Mouse (Mus musculus): ENCODE measurements around the gene Arl6ip5. TPM values are rescaled to one million over a fixed set of nuclear protein-coding genes. Genes with fewer than 3 reads are reported as not detected.

Gene Arl6ip5
- 82.2 and 89.5 TPM in 2 replicates for total RNA-seq (2021)
- long read RNA-seq, experiment 1, transcript Arl6ip5-201 (3 exons, 1,442 nt) = major isoform, 62 of 64 reads
- long read RNA-seq, experiment 1, partial matches to known transcripts = 1 of 64 reads
- long read RNA-seq, experiment 1, other reads (novel, unspliced or antisense) = 1 of 64 reads
- long read RNA-seq, experiment 2, transcript Arl6ip5-201 (3 exons, 1,442 nt) = major isoform, 41 of 45 reads
- long read RNA-seq, experiment 2, partial matches to known transcripts = 4 of 45 reads
- long read RNA-seq, experiment 2, other reads (novel, unspliced or antisense) = 0 of 45 reads

- peak; percentile 94 for DNase-seq
Observed at GRCm38 (mm10) chr6:97210191-97210961, at the start of gene Arl6ip5. Gene Arl6ip5 (plus strand): TSS chr6:97210689.

- DNase-seq = peak; percentile 10
Observed at GRCm38 (mm10) chr6:97175716-97176115, 34.8 kb upstream of the Arl6ip5 start.

GRCm38 (mm10) chr6:97178491-97179366, 31.8 kb upstream of the Arl6ip5 start, which contains the start of gene Tmf1:
Gene Tmf1 (minus strand): TSS chr6:97179122.
- DNase-seq = peak; percentile 97

DNA sequence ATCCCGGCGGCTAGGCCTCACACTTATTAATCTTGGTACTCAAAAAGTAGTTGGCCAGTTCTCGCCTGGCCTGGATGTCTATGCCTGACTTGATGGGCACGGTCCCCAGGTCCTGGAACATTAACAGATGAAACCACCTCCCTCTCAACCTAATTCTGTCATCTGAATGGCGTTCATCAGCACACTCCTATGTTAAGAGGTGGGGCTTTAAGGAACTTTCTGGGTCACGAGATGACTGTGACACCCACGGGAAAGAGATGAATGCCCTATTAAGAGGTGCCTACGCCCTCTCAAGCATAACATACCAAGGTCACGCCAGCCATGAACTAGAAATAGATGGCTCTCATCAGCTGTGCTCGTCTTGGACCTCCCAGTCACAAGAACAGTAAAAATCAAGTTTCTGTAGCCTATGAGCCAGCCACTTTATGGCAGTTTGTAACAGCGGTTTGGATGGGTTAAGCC, 31.1 kb upstream of the Arl6ip5 start:
- no peak for DNase-seq

DNA sequence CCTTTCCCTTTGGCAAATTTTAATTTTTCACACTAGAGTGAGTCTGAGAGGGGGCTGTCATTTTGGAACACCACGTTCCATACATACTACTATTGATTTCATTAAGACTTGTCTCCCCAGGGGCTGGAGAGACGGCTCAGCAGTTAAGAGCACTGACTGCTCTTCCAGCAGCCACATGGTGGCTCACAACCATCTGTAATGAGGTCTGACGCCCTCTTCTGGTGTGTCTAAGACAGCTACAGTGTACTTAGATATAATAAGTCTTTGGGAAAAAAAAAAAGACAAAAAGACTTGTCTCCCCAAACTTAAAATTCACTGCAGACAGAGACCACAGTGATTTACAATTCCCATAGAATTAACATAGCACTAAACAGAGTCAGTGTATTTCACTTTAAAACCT, 10.1 kb upstream of the Arl6ip5 start:
- DNase-seq = no peak

- no peak for DNase-seq
Observed at GRCm38 (mm10) chr6:97202477-97202876, 8.0 kb upstream of the Arl6ip5 start.

DNA sequence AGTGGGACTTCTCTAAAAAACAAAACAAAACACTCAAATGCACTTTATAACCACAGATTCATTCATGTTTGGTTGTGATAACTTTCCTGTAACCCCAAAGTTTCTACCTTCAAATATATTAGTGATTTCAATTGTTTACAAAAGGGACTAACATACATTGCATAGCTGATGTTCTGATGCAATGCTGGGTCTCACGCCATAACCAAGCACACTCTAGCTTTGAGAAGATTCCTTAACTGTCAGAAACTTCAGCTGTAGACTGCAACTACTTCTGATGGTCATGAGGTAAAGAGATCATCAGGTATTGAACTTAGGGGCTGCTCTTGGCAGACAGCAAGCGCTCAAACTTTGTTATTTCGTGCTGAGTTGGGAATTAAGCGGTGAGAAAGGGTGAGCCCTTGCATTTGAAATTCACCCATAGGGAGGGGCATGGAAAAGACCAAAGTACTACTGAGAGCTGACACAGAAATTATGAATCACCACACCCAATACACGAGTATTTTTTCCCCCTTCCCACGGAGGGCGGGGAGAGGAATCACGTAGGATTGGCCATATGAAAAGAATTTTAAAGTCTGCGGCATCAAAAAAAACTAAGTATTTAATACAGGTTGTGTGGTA, 6.1 kb upstream of the Arl6ip5 start:
- DNase-seq = no peak

DNA sequence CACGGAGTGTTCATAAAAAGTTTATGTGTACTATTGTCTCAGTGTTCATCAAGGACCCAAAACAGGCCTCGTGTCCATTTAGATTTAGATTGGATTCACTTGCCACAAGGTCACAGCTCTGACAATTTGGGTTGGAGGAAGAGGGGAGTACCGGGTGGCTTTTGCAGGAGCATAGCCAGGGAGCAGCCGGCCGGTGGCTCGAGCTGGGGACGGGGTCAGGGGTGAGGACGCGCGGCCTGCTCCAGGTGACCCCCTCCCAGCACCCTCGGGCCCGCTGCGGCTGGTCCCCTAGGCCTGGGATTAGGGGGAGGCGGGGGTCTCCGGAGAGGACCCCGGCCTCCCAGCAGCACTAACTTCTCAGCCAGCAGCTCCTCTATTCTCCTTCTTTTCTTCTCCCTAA, 5.5 kb upstream of the Arl6ip5 start:
- peak; percentile 56 for DNase-seq

GRCm38 (mm10) chr6:97205439-97205885, 5.0 kb upstream of the Arl6ip5 start, which contains the start of gene Uba3:
Gene Uba3 (minus strand): TSS chr6:97205647.
- DNase-seq = peak; percentile 100

GRCm38 (mm10) chr6:97207085-97207484, 3.4 kb upstream of the Arl6ip5 start:
- no peak for DNase-seq

DNA sequence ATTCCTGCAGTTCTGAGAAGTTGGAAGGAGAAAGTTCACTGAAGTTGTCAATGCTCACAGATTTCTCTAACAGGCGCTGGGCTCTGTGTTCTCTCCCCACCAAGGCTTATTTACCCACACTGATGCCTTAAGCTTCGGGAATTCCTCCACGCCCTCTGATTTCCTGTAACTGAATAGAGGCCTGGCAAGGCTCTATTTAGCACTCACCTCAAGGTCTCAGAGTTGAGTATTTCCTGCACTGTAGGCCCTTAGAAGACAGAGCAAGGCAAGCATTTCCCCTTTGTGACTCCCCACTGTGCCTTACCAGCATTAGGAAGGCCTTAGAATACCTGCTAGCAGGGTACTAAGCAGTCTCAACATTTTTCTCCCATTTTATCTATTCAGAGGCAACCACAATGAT, 2.1 kb upstream of the Arl6ip5 start:
- DNase-seq = no peak

DNA sequence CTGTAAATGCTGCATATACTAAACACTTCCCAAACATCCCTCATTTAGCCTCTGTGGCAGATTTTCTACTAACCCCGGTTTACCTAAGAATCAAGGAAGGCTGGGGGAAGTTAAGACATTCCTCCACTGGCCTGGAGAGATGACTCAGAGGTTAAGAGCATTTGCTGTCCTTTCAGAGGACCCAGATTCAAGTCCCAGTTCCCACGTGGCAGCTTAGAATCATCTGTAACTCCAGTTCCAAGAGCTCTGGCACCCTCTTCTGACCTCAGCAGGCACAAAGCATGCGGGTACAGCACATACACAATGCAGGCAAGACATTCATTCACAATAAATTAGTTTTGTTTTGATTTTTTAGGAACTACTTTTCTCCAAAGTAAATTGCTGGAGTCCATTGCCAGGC, 1.3 kb upstream of the Arl6ip5 start:
- DNase-seq = no peak

DNA sequence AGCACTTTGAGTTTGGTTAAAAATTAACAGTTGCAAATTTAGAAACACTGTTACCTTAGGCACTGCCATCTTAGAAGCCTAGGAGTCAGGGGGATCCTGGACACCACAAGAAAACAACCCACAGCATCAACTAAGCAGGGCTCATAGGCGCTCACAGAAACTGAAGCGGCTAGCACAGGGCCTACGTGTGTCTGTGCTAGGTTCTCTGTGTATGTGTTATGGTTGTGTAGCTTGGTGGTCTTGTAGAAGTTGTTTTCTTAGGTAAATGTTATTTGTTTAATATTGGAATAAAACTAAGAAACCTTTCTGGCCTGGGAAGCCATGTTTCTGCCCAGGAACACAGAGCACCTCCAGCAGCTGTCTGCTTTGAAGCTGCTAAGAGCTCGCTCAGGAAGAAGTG, 738 bp upstream of the Arl6ip5 start:
- DNase-seq = no peak

DNA sequence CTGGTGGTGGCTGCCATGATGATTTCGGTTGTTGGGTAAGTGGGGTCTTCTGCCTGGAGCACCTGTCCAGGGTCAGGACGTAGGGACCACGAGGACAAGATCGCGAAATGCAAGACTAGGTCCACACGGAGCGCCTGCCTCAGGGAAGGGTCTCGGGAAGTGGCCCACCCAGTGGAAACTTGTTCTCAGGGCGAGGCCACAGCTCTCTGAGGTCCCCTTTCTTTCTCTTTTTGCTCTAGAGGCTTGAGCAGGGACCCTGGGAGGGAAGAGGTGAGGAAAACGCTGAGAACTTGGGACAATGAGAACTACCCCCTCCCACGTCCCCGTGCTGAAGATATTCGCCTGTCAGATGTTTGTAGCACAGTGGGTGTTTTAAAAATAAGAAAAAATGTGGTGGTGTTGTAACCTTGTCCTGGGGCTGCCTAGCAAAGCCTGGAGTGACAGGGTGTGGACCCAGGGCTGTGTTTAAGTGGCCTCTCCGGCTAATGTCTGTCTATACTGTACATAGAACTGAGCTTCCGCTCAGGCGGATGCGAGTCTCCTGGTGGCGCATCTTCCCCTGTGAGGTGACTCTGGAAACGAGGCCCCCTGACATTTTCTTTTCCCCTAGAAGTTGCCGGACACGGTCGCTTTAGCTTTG, 593 bp downstream of the Arl6ip5 start:
- peak; percentile 31 for DNase-seq

- DNase-seq = peak; percentile 72
Observed at GRCm38 (mm10) chr6:97211981-97212380, 1.5 kb downstream of the Arl6ip5 start.

DNA sequence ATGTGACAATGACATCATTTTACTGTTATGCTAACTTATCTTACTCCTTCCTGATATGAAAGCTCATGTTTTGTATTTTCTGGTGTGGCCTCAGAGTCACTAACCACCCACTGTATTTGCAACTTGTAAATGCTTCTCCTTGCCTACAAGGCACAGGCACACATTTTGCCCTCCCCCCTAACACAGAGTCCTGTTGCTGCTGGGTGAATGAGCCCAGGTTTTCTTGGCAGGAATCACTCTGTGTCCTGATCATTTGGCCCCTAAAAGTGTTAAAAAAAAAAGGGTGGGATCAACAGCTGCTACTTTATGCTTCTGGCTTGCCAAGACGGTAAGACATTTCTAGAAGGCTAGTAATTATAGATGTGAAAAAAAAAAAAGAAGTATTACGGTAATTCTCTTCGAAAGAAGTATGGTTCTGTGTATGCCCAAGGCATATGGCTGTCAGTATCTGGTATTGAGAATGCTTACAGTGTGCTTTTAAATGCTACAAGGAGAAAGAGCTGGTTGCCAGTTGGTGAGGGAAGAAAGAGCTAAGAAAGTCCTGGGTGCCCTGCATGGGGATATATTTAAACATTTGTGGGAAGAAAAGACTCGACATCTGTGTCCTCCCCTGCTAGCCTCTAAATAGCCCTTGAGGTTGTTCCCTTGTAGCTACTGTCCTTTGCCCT, 5.8 kb downstream of the Arl6ip5 start:
- no peak for DNase-seq

DNA sequence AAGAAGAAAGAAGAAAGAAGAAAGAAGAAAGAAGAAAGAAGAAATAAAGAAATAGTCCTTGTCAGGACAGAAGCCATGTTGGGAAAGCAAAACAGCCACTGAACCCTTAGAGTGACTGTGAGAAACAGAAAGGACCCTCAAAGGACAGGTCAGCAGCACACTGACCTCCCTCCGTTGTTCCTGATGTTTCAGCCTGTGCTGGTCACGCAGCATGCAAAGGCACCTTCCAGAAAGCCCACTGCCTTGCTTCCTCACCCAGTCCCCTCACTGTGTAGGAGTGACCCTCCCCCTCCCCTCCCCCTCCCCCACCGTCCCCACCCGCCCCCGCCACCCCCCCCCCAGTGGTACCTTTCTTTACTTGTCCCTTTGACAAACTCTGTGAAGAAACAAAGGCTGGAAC, 10.2 kb downstream of the Arl6ip5 start:
- DNase-seq = no peak

DNA sequence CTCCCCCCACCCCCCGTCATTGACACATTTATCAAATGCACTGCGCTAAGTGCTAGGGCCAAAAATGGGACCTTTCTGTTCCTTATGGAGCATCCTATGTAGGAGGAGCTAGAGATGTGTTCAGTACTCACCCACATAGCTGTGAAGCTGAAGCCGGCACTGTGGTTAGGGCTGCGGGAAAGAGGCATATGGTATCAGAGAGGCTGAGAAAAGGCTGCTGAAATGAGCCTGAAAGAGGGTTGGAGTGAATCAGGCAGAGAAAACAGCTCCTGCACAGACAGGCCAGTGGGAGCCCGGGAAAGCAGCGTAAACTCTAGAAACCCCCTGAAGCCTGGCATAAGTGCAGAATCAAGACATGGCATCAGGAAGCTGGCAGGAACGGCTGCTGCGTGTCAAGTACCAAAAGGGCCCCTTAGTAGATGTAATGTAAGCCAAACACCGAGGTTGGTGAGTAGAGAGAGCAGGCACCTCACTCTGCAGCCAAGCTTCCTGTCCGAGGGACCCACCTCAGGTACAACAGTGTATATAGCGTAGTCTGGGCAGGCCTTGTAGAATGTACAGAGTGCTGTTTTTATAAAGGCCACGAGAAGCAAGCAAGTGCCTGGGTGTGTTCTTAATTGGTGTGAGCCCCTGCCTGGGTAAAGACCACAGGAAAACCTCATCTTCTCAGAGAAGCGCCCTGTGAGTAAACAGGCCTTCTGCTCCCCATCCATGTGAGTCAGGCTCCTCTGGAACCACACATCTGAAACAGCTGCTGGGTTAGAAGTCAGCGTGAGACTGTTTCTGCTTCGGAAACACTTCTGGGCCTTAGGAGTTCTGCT, 10.9 kb downstream of the Arl6ip5 start:
- DNase-seq = no peak

DNA sequence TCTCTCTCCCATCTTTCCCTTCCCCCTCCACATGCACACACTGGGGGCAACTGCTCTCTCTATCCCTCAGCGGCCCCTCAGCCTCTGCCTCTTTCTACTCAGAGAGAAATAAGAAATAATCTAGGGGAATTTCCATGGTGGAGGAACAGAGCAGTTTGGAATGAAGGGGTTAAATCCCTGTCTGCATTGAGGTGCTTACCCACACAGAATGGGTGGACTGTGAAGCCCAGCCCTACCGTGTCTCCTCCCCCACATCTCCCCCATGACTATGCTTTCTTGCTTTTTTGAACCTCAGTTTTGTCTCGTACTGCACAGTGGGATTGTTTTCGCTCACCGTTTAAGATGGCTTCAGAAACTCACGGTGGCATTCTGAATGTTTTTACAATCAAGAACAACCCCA, 11.8 kb downstream of the Arl6ip5 start:
- DNase-seq = no peak

GRCm38 (mm10) chr6:97222931-97223467, 12.5 kb downstream of the Arl6ip5 start:
- no peak for DNase-seq

Measured in adrenal gland, postnatal 14 days (tissue).